Mouse (Mus musculus) MEL (cell line): ENCODE results near the gene H2-Oa.

Experiments
- CTCF ChIP-seq, 3 experiments: IDR thresholded peaks in 2 of 3; conservative IDR thresholded peaks in 1 of 3; 2 replicates each; pipeline ENCODE4 v1.5.1; 2011 to 2012; ENCODE audit warnings: low read length in 3 of 3, low read depth in 2 of 3, mild to moderate bottlenecking in 2 of 3, improper control_type of control experiment in 1 of 3, inconsistent platforms in 1 of 3, mixed read lengths in 1 of 3, moderate library complexity in 1 of 3; ENCODE audit not compliant: control insufficient read depth in 1 of 3, insufficient read depth in 1 of 3, poor library complexity in 1 of 3, severe bottlenecking in 1 of 3
- E2F4 ChIP-seq: IDR thresholded peaks from 2 replicates; pipeline ENCODE4 v1.6.1; 2011; ENCODE audit warnings: low read depth, low read length, improper control_type of control experiment, borderline replicate concordance
- GABPA ChIP-seq: IDR thresholded peaks from 2 replicates; pipeline ENCODE4 v1.6.1; 2012; ENCODE audit warnings: low read depth, mild to moderate bottlenecking, inconsistent platforms, low read length, improper control_type of control experiment, moderate library complexity
- GATA1 ChIP-seq: IDR thresholded peaks from 2 replicates; pipeline ENCODE4 v1.6.1; 2011; ENCODE audit warnings: low read depth, low read length, improper control_type of control experiment
- MXI1 ChIP-seq: IDR thresholded peaks from 2 replicates; pipeline ENCODE4 v1.6.1; 2011; ENCODE audit warnings: mild to moderate bottlenecking, low read depth, low read length, improper control_type of control experiment
- NRF1 ChIP-seq: IDR thresholded peaks from 2 replicates; pipeline ENCODE4 v1.6.1; 2014; ENCODE audit warnings: low read depth, mild to moderate bottlenecking, inconsistent platforms, low read length, improper control_type of control experiment, moderate library complexity; ENCODE audit not compliant: poor library complexity, insufficient read depth, severe bottlenecking
- POLR2A ChIP-seq, 2 experiments: IDR thresholded peaks; 2 replicates each; pipeline ENCODE4 v1.6.1; 2011 to 2012; ENCODE audit warnings: low read length in 2 of 2, mild to moderate bottlenecking in 2 of 2, control low read depth in 1 of 2, improper control_type of control experiment in 1 of 2, low read depth in 1 of 2, moderate library complexity in 1 of 2; ENCODE audit not compliant: control insufficient read depth in 1 of 2, insufficient read depth in 1 of 2, poor library complexity in 1 of 2
- RCOR1 ChIP-seq: IDR thresholded peaks from 2 replicates; pipeline ENCODE4 v1.6.1; 2012; ENCODE audit warnings: low read depth, mild to moderate bottlenecking, inconsistent platforms, low read length, improper control_type of control experiment
- SMC3 ChIP-seq: IDR thresholded peaks from 2 replicates; pipeline ENCODE4 v1.6.1; 2011; ENCODE audit warnings: low read depth, low read length, improper control_type of control experiment
- TAL1 ChIP-seq: IDR thresholded peaks from 2 replicates; pipeline ENCODE4 v1.6.1; 2012; ENCODE audit warnings: mild to moderate bottlenecking, inconsistent platforms, low read length, moderate library complexity, mixed read lengths
- TBP ChIP-seq: IDR thresholded peaks from 2 replicates; pipeline ENCODE4 v1.8.0; 2011; ENCODE audit warnings: low read depth, low read length, improper control_type of control experiment
- ZC3H11A ChIP-seq: IDR thresholded peaks from 2 replicates; pipeline ENCODE4 v1.6.1; 2012; ENCODE audit warnings: low read depth, mild to moderate bottlenecking, inconsistent platforms, low read length, improper control_type of control experiment

DNA sequence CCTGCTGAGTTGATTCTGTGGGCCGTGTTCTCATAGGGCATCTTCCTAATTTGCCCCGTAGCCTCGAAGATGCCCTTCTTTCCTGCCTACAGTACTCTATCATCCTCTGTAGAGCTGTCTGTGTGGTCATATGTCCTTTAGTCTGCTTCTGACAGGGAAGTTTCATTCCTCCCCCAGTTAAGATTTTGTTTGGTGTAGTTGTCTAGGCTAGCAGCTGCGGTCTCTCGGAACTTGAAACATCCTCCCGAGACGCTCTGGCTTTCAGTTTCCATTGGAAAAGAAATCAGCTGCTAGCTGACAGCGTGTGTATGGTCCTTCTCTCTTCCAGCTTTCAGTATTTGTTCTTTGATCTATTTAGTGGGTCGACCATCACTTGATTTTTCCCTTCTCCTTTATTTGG lies 12.7 kb downstream of the H2-Oa start:
- TF ChIP-seq NRF1 (no peak), TBP (no peak), MXI1 (no peak), POLR2A (IDR thresholded peaks at IDR 0.05; ENCODE audit: control insufficient read depth in 1 of 2, insufficient read depth in 1 of 2, low read depth in 1 of 2, low read length in 2 of 2, poor library complexity in 1 of 2) (no peak), CTCF (IDR thresholded peaks at IDR 0.05 in 2 of 3, conservative IDR thresholded peaks at IDR 0.05 in 1 of 3; ENCODE audit: control insufficient read depth in 1 of 3, insufficient read depth in 1 of 3, low read depth in 2 of 3, low read length in 3 of 3, poor library complexity in 1 of 3, severe bottlenecking in 1 of 3) (no peak), GATA1 (no peak), SMC3 (no peak), RCOR1 (no peak), ZC3H11A (no peak), TAL1 (no peak), E2F4 (no peak), GABPA (no peak)
